Mouse (Mus musculus): Measurements from ENCODE around the gene Syn3.

DNA sequence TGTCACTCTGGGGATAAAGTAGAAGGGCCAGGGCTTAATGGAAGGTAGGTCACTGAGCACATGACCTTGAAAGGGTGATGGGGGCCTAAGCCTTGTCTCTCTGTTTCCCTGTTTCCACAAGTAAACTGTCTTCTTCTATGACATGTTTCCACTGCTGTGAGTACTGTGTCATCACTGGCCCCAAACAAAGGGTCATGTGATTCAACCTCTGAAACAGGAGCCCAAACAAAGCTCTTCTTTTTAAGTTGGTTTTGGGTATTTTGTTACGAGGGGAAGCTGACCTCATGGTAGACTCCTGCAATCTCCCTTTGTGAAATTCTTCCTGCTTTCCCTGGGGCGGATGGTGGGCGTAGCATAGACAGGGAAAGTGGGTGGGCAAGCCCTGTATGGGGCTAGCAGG lies 438.4 kb downstream of the Syn3 start:
- TF ChIP-seq CTCF (IDR thresholded peaks at IDR 0.05; ENCODE audit: borderline replicate concordance, insufficient read depth, low read depth, low read length): no peak
- no peak for TF ChIP-seq POLR2A (IDR thresholded peaks at IDR 0.05; ENCODE audit: borderline replicate concordance, insufficient read depth, low read length)
